Mouse (Mus musculus) MEL (cell line): ENCODE results near the gene Dxo. TPM values are rescaled to one million over a fixed set of nuclear protein-coding genes. Genes with fewer than 3 reads are reported as not detected.

ENCODE experiments used
- DNase-seq: peaks from one replicate; pipeline ENCODE4 v3.0.0; 2011; ENCODE audit warnings: low read depth, low spot score
- H3K27ac ChIP-seq: 2 replicates; pipeline ENCODE4 v1.5.1; 2012; ENCODE audit warnings: low read depth, mild to moderate bottlenecking, control low read depth, low read length, moderate library complexity; ENCODE audit not compliant: control insufficient read depth
- H3K27me3 ChIP-seq, 2 experiments: fragments of 150-350 bp in 1 of 2; sonication (generic) in 1 of 2; 2 replicates each; pipeline ENCODE4 v1.6.1; 2012; ENCODE audit warnings: low read length in 2 of 2, mild to moderate bottlenecking in 2 of 2, improper control_type of control experiment in 1 of 2, moderate library complexity in 1 of 2; ENCODE audit not compliant: insufficient read depth in 2 of 2, control insufficient read depth in 1 of 2
- H3K36me3 ChIP-seq, 2 experiments: 2 replicates each; pipeline ENCODE4 v1.6.1; 2012 to 2014; ENCODE audit warnings: low read length in 2 of 2, improper control_type of control experiment in 1 of 2, inconsistent platforms in 1 of 2, mild to moderate bottlenecking in 1 of 2; ENCODE audit not compliant: insufficient read depth in 2 of 2, control insufficient read depth in 1 of 2
- H3K4me1 ChIP-seq, 2 experiments: fragments of 150-350 bp in 1 of 2; sonication (generic) in 1 of 2; 2 replicates each; pipeline ENCODE4 v1.6.1; 2012; ENCODE audit warnings: low read length in 2 of 2, improper control_type of control experiment in 1 of 2, mild to moderate bottlenecking in 1 of 2; ENCODE audit not compliant: insufficient read depth in 2 of 2, control insufficient read depth in 1 of 2
- H3K4me3 ChIP-seq, 2 experiments: fragments of 150-350 bp in 1 of 2; sonication (generic) in 1 of 2; 2 replicates each; pipeline ENCODE4 v1.5.1; 2012; ENCODE audit warnings: low read depth in 2 of 2, low read length in 2 of 2, mild to moderate bottlenecking in 2 of 2, moderate library complexity in 2 of 2, control low read depth in 1 of 2, improper control_type of control experiment in 1 of 2; ENCODE audit not compliant: control insufficient read depth in 1 of 2, insufficient read depth in 1 of 2
- H3K79me2 ChIP-seq: 2 replicates; pipeline ENCODE4 v1.6.1; 2012; ENCODE audit warnings: mild to moderate bottlenecking, low read length, moderate library complexity; ENCODE audit not compliant: control insufficient read depth, poor library complexity, insufficient read depth
- H3K9ac ChIP-seq: 2 replicates; pipeline ENCODE4 v1.6.1; 2012; ENCODE audit warnings: low read depth, mild to moderate bottlenecking, control low read depth, low read length, moderate library complexity; ENCODE audit not compliant: control insufficient read depth, poor library complexity, severe bottlenecking
- H3K9me3 ChIP-seq: fragments of 150-350 bp; sonication (generic); replicated peaks from 2 replicates; pipeline ENCODE4 v1.6.1; 2012; ENCODE audit warnings: mild to moderate bottlenecking, low read length, improper control_type of control experiment, moderate library complexity; ENCODE audit not compliant: insufficient read depth
- BHLHE40 ChIP-seq: IDR thresholded peaks from 2 replicates; pipeline ENCODE4 v1.6.1; 2012; ENCODE audit warnings: low read depth, mild to moderate bottlenecking, inconsistent platforms, low read length, improper control_type of control experiment, borderline replicate concordance
- ELF1 ChIP-seq: IDR thresholded peaks from 2 replicates; pipeline ENCODE4 v1.6.1; 2014; ENCODE audit warnings: low read depth, mild to moderate bottlenecking, inconsistent platforms, low read length, improper control_type of control experiment, moderate library complexity
- EP300 ChIP-seq, 2 experiments: IDR thresholded peaks; 2 replicates each; pipeline ENCODE4 v1.6.1; 2011; ENCODE audit warnings: improper control_type of control experiment in 2 of 2, low read length in 2 of 2, low read depth in 1 of 2, mild to moderate bottlenecking in 1 of 2
- ETS1 ChIP-seq: IDR thresholded peaks from 2 replicates; pipeline ENCODE4 v1.6.1; 2012; ENCODE audit warnings: low read depth, mild to moderate bottlenecking, inconsistent platforms, low read length, improper control_type of control experiment, moderate library complexity
- GABPA ChIP-seq: IDR thresholded peaks from 2 replicates; pipeline ENCODE4 v1.6.1; 2012; ENCODE audit warnings: low read depth, mild to moderate bottlenecking, inconsistent platforms, low read length, improper control_type of control experiment, moderate library complexity
- GATA1 ChIP-seq: IDR thresholded peaks from 2 replicates; pipeline ENCODE4 v1.6.1; 2011; ENCODE audit warnings: low read depth, low read length, improper control_type of control experiment
- HCFC1 ChIP-seq: IDR thresholded peaks from 2 replicates; pipeline ENCODE4 v1.6.1; 2012; ENCODE audit warnings: low read depth, mild to moderate bottlenecking, inconsistent platforms, low read length, improper control_type of control experiment, moderate library complexity
- KAT2A ChIP-seq: conservative IDR thresholded peaks from 2 replicates; pipeline ENCODE4 v1.6.1; 2012; ENCODE audit warnings: low read depth, low read length, improper control_type of control experiment, inconsistent platforms
- MAX ChIP-seq: IDR thresholded peaks from 2 replicates; pipeline ENCODE4 v1.6.1; 2011; ENCODE audit warnings: low read length, improper control_type of control experiment
- MAZ ChIP-seq: IDR thresholded peaks from 2 replicates; pipeline ENCODE4 v1.6.1; 2012; ENCODE audit warnings: low read depth, mild to moderate bottlenecking, inconsistent platforms, low read length, improper control_type of control experiment
- MYB ChIP-seq: IDR thresholded peaks from 2 replicates; pipeline ENCODE4 v1.6.1; 2011; ENCODE audit warnings: mild to moderate bottlenecking, low read depth, low read length, improper control_type of control experiment
- NELFE ChIP-seq: IDR thresholded peaks from 2 replicates; pipeline ENCODE4 v1.6.1; 2011; ENCODE audit warnings: low read depth, low read length, improper control_type of control experiment
- NRF1 ChIP-seq: IDR thresholded peaks from 2 replicates; pipeline ENCODE4 v1.6.1; 2014; ENCODE audit warnings: low read depth, mild to moderate bottlenecking, inconsistent platforms, low read length, improper control_type of control experiment, moderate library complexity; ENCODE audit not compliant: poor library complexity, insufficient read depth, severe bottlenecking
- POLR2A ChIP-seq, 2 experiments: IDR thresholded peaks; 2 replicates each; pipeline ENCODE4 v1.6.1; 2011 to 2012; ENCODE audit warnings: low read length in 2 of 2, mild to moderate bottlenecking in 2 of 2, control low read depth in 1 of 2, improper control_type of control experiment in 1 of 2, low read depth in 1 of 2, moderate library complexity in 1 of 2; ENCODE audit not compliant: control insufficient read depth in 1 of 2, insufficient read depth in 1 of 2, poor library complexity in 1 of 2
- RAD21 ChIP-seq: IDR thresholded peaks from 2 replicates; pipeline ENCODE4 v1.6.1; 2011; ENCODE audit warnings: mild to moderate bottlenecking, low read depth, low read length, improper control_type of control experiment
- RCOR1 ChIP-seq: IDR thresholded peaks from 2 replicates; pipeline ENCODE4 v1.6.1; 2012; ENCODE audit warnings: low read depth, mild to moderate bottlenecking, inconsistent platforms, low read length, improper control_type of control experiment
- SIN3A ChIP-seq: IDR thresholded peaks from 2 replicates; pipeline ENCODE4 v1.6.1; 2012; ENCODE audit warnings: low read length, improper control_type of control experiment, inconsistent platforms
- SMC3 ChIP-seq: IDR thresholded peaks from 2 replicates; pipeline ENCODE4 v1.6.1; 2011; ENCODE audit warnings: low read depth, low read length, improper control_type of control experiment
- TBP ChIP-seq: IDR thresholded peaks from 2 replicates; pipeline ENCODE4 v1.8.0; 2011; ENCODE audit warnings: low read depth, low read length, improper control_type of control experiment
- TCF12 ChIP-seq: IDR thresholded peaks from 2 replicates; pipeline ENCODE4 v1.6.1; 2014; ENCODE audit warnings: low read depth, mild to moderate bottlenecking, inconsistent platforms, low read length, improper control_type of control experiment, moderate library complexity
- USF1 ChIP-seq: IDR thresholded peaks from 2 replicates; pipeline ENCODE4 v1.6.1; 2014; ENCODE audit warnings: low read depth, mild to moderate bottlenecking, inconsistent platforms, low read length, improper control_type of control experiment, moderate library complexity
- ZC3H11A ChIP-seq: IDR thresholded peaks from 2 replicates; pipeline ENCODE4 v1.6.1; 2012; ENCODE audit warnings: low read depth, mild to moderate bottlenecking, inconsistent platforms, low read length, improper control_type of control experiment
- ZMIZ1 ChIP-seq: IDR thresholded peaks from 2 replicates; pipeline ENCODE4 v1.6.1; 2012; ENCODE audit warnings: low read depth, mild to moderate bottlenecking, inconsistent platforms, low read length, improper control_type of control experiment, moderate library complexity
- ZNF384 ChIP-seq: IDR thresholded peaks from 2 replicates; pipeline ENCODE4 v1.6.1; 2012; ENCODE audit warnings: low read depth, mild to moderate bottlenecking, inconsistent platforms, low read length, improper control_type of control experiment
- polyA plus RNA-seq, 2 experiments: library from polyadenylated mRNA; stranded (reverse) in 1 of 2; unstranded in 1 of 2; fragments of >175 nt in 1 of 2; fragments of >200 nt in 1 of 2; gene quantifications; 2 replicates each; pipeline versions ENCODE4 v1.2.1 to v1.2.4; 2012; ENCODE audit warnings: low replicate concordance in 2 of 2, low read depth in 1 of 2; ENCODE audit not compliant: insufficient read length in 2 of 2, insufficient read depth in 1 of 2, missing spikeins in 1 of 2
- total RNA-seq: library from RNA; depleted of rRNA; stranded (reverse); fragments of 300-350 nt; gene quantifications from 2 replicates; pipeline ENCODE4 v1.2.3, GENCODE M21; 2012

Dxo gene
- total and polyA plus RNA-seq, 3 experiments, result 18.0 to 39.7 TPM; not detected in 1

- H3K4me3 ChIP-seq, result no peak overlapping the region
- no peaks in the 10 kb centered on the region for H3K4me1 ChIP-seq
- no peak for DNase-seq
- no peaks in the 10 kb centered on the region for H3K79me2 ChIP-seq
- H3K9me3 ChIP-seq, result no peaks in the 10 kb centered on the region
- no peak for TF ChIP-seq RAD21
- no peak for TF ChIP-seq MAX
- no peak for TF ChIP-seq ZNF384
- TF ChIP-seq TCF12, result no peak
- no peak for TF ChIP-seq MYB
- TF ChIP-seq RCOR1, result no peak
- no peak for TF ChIP-seq BHLHE40
- TF ChIP-seq NELFE, result no peak
- TF ChIP-seq USF1, result no peak
- no peak for TF ChIP-seq SIN3A
- TF ChIP-seq ELF1, result no peak
- TF ChIP-seq ZMIZ1, result no peak
- no peak for TF ChIP-seq ETS1
- no peak for TF ChIP-seq GABPA
- no peak for TF ChIP-seq GATA1
- TF ChIP-seq SMC3, result no peak
- no peak for TF ChIP-seq MAZ
- TF ChIP-seq NRF1, result no peak
- TF ChIP-seq TBP, result no peak
- H3K36me3 ChIP-seq, result no peaks in the 10 kb centered on the region
- no peak overlapping the region for H3K27ac ChIP-seq
- no peak overlapping the region for H3K9ac ChIP-seq
- peaks cover 0 to 6% of the 10 kb centered on the region in 2 experiments; a peak in 2 of 4 replicates for H3K27me3 ChIP-seq
Observed at GRCm38 (mm10) chr17:34865981-34866380, 29.2 kb downstream of the Dxo start.

GRCm38 (mm10) chr17:34874321-34874720 is 37.5 kb downstream of the Dxo start:
- no peaks in the 10 kb centered on the region for H3K4me1 ChIP-seq
- H3K27me3 ChIP-seq, result peaks cover 0 to 3% of the 10 kb centered on the region in 2 experiments; a peak in 1 of 4 replicates
- no peak overlapping the region for H3K4me3 ChIP-seq
- TF ChIP-seq POLR2A (IDR thresholded peaks at IDR 0.05; ENCODE audit: control insufficient read depth in 1 of 2, insufficient read depth in 1 of 2, low read depth in 1 of 2, low read length in 2 of 2, poor library complexity in 1 of 2), result no peak
- TF ChIP-seq ZC3H11A, result no peak
- TF ChIP-seq HCFC1, result no peak
- TF ChIP-seq SMC3, result no peak
- no peak for TF ChIP-seq GABPA
- no peak for TF ChIP-seq ETS1
- no peak for TF ChIP-seq ELF1
- TF ChIP-seq BHLHE40, result no peak
- TF ChIP-seq EP300 (IDR thresholded peaks at IDR 0.05; ENCODE audit: low read depth in 1 of 2, low read length in 2 of 2), result no peak
- no peak for TF ChIP-seq KAT2A
- no peak for TF ChIP-seq RCOR1
- no peak for DNase-seq
- H3K36me3 ChIP-seq, result no peaks in the 10 kb centered on the region
- no peaks in the 10 kb centered on the region for H3K9me3 ChIP-seq
- no peaks in the 10 kb centered on the region for H3K79me2 ChIP-seq
- H3K27ac ChIP-seq, result no peak overlapping the region
- H3K9ac ChIP-seq, result no peak overlapping the region
